Mouse (Mus musculus): ENCODE data around the gene Hdgfl3. TPM values are rescaled to one million over a fixed set of nuclear protein-coding genes. Genes with fewer than 3 reads are reported as not detected.

The Hdgfl3 gene
- polyA plus RNA-seq, 1 experiment from 2014 or later = 11.0 TPM

DNA sequence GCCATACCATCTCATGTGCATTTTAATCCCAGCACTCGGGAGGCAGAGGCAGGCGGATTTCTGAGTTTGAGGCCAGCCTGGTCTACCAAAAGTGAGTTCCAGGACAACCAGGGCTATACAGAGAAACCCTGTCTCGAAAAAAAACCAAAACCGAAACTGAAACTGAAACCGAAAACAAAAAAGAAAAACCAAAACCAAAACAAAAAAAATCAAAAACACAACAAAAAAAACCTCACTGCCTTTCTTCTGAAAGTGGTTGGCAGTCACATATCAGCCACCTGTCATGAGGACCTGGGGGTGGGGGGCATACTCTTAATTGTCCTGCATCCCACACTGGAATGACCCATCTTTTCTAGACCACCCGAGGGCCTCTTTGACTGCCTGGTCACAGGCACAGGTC is 69.7 kb downstream of the Hdgfl3 start:
- Histone ChIP-seq H3K4me2 (no peak overlapping the region), H3K27ac (no peak overlapping the region), H3K27me3 (no peaks in the 10 kb centered on the region), H3K4me1 (replicated peaks) (peaks cover 42% of the 10 kb centered on the region), H3K36me3 (0 out of 2 replicates have a peak, but pooled peaks cover 4% of the 10 kb centered on the region), H3K9ac (no peak overlapping the region), H3K9me3 (replicated peaks) (no peaks in the 10 kb centered on the region), H3K4me3 (no peak overlapping the region)
- no peak for ATAC-seq (replicated peaks; ENCODE audit: insufficient number of reproducible peaks, insufficient read depth, low FRiP score, low read depth)
- WGBS = 86% methylated on average over 6 of the region's 6 CpGs

DNA sequence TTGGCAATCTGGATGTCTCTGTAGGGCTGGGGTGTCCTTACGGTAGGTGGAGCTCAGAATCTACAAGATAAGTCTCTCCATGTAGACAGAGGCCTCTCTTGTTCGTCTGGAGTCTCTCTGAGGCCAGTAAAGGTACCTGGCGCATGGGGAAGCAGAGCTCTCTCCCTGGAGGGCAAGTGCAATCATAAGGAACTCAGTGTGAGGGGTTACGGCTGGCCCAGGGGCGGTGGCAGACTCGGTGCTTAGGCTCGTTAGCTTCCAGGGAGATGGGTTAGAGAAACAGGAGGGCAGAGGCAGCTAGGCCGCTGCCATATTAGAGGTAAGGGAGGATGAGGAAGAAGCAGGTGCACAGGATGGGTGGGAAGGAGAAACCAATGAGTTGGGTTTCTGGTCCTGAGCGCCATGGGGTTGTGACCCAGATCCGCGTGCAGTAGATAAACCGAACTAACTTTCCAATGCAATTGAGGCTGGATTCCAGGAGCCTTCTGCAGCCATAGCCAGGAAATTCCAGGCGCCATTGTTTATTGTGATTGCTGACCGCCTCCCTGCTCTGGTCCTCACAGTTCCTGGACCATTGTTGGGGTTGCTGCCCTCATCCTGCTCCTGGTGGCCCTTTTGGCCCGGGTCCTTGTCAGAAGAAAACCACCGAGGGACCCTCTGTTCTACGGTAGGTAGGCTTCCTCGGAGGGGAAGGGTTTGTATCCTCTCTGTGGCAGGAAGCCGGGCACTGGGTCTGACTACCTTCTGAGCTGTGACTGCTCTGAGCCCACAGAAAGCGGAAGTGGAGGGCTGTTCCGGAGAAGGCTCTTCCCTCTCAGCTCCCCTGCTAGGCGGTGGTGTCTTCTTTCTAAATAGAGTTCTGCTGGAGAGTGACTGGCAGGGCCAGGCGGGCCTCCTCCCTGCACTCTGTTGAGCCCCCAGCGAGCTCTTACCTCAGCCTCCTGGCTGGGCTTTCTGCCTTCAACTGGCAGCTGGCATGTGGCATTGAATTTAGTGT is 71.4 kb downstream of the Hdgfl3 start:
- peak overlapping the region; percentile 14; the same call in 1 of the 2 replicates for H3K4me2 ChIP-seq
- peaks cover 54% of the 10 kb centered on the region for H3K4me1 ChIP-seq (replicated peaks)

DNA sequence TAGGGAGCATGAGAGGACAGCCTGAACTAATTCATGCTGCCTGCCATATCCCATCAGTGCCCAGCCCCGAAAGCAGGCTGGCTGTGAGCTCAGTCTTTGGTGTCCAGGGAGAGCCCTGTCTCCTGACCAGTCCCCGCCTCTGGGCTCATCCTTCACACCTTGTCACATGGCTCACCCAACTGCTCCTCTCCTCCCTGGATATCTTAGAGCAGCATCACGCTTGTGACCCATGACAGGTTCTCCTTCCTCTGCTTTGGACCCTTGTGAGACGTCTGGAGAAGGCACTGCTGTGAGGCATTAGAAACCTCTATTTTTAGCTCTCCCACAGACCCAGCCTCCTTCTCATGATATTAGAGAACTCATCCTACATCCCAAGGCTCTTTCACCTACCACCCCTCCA is 72.4 kb downstream of the Hdgfl3 start:
- H3K27ac ChIP-seq = peak overlapping the region; percentile 60; the same call in 1 of the 2 replicates
- H3K4me2 ChIP-seq = no peak overlapping the region; the same call in 1 of the 2 replicates
- H3K4me1 ChIP-seq (replicated peaks) = peaks cover 53% of the 10 kb centered on the region
- WGBS = 57% methylated on average over 4 of the region's 4 CpGs
- no peak overlapping the region for H3K4me3 ChIP-seq
- ATAC-seq (replicated peaks; ENCODE audit: insufficient number of reproducible peaks, insufficient read depth, low FRiP score, low read depth) = no peak
- no peaks in the 10 kb centered on the region for H3K27me3 ChIP-seq
- no peaks in the 10 kb centered on the region for H3K9me3 ChIP-seq (replicated peaks)
- H3K36me3 ChIP-seq = 0 out of 2 replicates have a peak, but pooled peaks cover 4% of the 10 kb centered on the region
- H3K9ac ChIP-seq = no peak overlapping the region

More for the DNA sequence above, 71.4 kb downstream of the Hdgfl3 start:
- H3K9ac ChIP-seq = no peak overlapping the region
- H3K27me3 ChIP-seq = no peaks in the 10 kb centered on the region
- peak overlapping the region; percentile 3; the same call in 1 of the 2 replicates for H3K4me3 ChIP-seq
- ATAC-seq (replicated peaks; ENCODE audit: insufficient number of reproducible peaks, insufficient read depth, low FRiP score, low read depth) = no peak
- no peaks in the 10 kb centered on the region for H3K9me3 ChIP-seq (replicated peaks)
- 63% methylated on average over 24 of the region's 24 CpGs for WGBS
- H3K27ac ChIP-seq = peak overlapping the region; percentile 70
- 0 out of 2 replicates have a peak, but pooled peaks cover 4% of the 10 kb centered on the region for H3K36me3 ChIP-seq

GRCm38 (mm10) chr7:81861461-81861860 is 72.8 kb downstream of the Hdgfl3 start:
- Histone ChIP-seq H3K4me2 (peak overlapping the region; percentile 92; the same call in 1 of the 2 replicates), H3K36me3 (0 out of 2 replicates have a peak, but pooled peaks cover 4% of the 10 kb centered on the region), H3K9ac (no peak overlapping the region), H3K27me3 (no peaks in the 10 kb centered on the region), H3K27ac (peak overlapping the region; percentile 60; the same call in 1 of the 2 replicates), H3K4me3 (no peak overlapping the region), H3K4me1 (replicated peaks) (peaks cover 53% of the 10 kb centered on the region), H3K9me3 (replicated peaks) (no peaks in the 10 kb centered on the region)
- ATAC-seq (replicated peaks; ENCODE audit: insufficient number of reproducible peaks, insufficient read depth, low FRiP score, low read depth) = no peak
- 88% methylated on average over 2 of the region's 2 CpGs for WGBS

DNA sequence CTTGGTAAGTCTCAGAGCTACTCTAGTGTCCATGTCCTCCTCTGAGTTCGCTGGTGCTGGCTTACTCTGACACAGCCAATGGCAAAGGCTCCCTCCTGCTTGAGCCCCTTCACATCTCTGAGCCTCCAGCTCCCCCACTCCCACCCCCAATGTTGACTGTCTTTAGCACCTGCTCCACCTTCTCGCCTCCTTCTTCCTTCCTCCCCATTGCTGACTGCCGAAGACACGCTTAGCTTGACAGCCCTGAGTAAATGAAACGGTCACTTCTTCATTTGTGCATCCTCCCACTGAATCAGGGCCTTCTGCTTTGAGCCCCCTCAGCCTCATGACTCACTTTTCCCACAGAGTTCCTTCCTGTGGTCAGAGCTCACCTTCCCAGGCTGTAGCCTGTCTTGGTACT is 73.3 kb downstream of the Hdgfl3 start:
- H3K4me3 ChIP-seq = peak overlapping the region; percentile 72
- peak overlapping the region; percentile 92 for H3K4me2 ChIP-seq
- no peaks in the 10 kb centered on the region for H3K27me3 ChIP-seq
- 81% methylated on average over 5 of the region's 5 CpGs for WGBS
- peak overlapping the region; percentile 60; the same call in 1 of the 2 replicates for H3K27ac ChIP-seq
- no peaks in the 10 kb centered on the region for H3K9me3 ChIP-seq (replicated peaks)
- H3K36me3 ChIP-seq = 0 out of 2 replicates have a peak, but pooled peaks cover 3% of the 10 kb centered on the region
- ATAC-seq (replicated peaks; ENCODE audit: insufficient number of reproducible peaks, insufficient read depth, low FRiP score, low read depth) = no peak
- H3K9ac ChIP-seq = 0 out of 2 replicates have a peak overlapping the region, but pooled peaks have one; percentile 11
- peaks cover 53% of the 10 kb centered on the region for H3K4me1 ChIP-seq (replicated peaks)

DNA sequence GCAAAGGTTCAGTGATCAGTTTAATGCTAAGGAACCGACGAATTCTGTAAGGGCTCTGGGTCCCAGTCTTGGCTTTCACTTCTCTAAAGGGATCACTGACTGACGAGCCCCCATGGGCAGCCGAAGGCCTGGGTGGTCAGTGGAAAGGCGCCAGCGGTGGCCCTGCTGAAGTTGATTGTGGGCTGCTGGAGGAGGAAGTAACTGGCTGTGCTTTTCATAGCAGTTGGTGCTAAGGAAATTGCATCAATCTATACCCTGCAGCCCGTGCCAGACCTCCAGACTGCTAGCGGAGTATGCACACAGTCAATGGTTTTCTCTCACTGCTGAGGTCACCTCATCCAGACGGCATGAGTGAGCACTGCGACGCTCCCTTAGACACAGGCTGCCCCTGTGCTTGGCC is 74.2 kb downstream of the Hdgfl3 start:
- no peaks in the 10 kb centered on the region for H3K27me3 ChIP-seq
- peak overlapping the region; percentile 60 for H3K27ac ChIP-seq
- H3K36me3 ChIP-seq = no peaks in the 10 kb centered on the region
- H3K4me3 ChIP-seq = peak overlapping the region; percentile 72
- H3K9me3 ChIP-seq (replicated peaks) = no peaks in the 10 kb centered on the region
- 37% methylated on average over 11 of the region's 11 CpGs for WGBS
- H3K9ac ChIP-seq = peak overlapping the region; percentile 73
- peak overlapping the region; percentile 92 for H3K4me2 ChIP-seq
- 0 out of 2 replicates have a peak, but pooled peaks have one; percentile 12 for ATAC-seq (replicated peaks; ENCODE audit: insufficient number of reproducible peaks, insufficient read depth, low FRiP score, low read depth)
- H3K4me1 ChIP-seq (replicated peaks) = peaks cover 53% of the 10 kb centered on the region

DNA sequence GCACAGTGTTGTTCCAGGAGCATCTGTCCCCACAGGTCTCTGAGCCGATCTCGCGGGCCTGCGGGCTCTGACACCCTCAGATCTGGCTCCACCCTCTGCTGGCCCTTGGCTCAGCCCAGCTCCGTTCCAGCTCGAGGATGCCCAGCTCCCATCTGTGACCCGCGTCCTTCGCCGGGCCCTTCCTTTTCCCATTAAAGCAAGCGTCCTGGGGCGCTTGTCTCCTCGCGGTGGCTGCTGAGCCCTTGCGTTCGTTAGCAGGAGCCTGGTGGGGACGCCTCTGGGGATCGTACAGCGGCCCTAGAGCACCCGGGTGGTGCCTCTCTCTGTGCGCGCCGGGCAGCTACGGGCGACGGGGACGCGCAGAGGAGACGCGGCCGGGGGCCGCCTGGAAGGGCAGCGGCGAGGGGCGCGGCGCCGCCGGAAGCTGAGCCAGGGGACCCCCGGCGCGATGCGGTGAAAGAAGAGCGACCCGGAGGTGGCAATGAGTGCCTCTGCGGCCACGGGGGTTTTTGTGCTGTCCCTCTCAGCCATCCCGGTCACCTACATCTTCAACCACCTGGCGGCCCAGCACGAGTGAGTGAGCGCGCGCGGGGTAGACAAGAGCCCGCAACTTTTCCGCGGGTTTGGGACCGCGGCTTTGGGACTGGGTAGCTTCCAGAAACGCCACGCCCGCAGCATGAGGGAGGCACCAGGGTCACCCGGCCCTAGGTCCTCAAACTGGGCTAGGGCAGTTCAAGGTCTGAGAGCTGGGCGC is 75.1 kb downstream of the Hdgfl3 start, which contains the start of gene Tm6sf1:
Gene Tm6sf1 (plus strand): TSS at position 34 of the 754 bp plus-strand sequence.
- under 1% methylated on average over 64 of the region's 64 CpGs for WGBS
- Histone ChIP-seq H3K4me3 (peak within 1 kb of the TSS; percentile 72), H3K4me1 (replicated peaks) (peaks cover 61% of the 10 kb centered on the region), H3K27me3 (no peaks in the 10 kb centered on the region), H3K9ac (peak within 1 kb of the TSS; percentile 73), H3K27ac (peak within 1 kb of the TSS; percentile 60), H3K36me3 (no peaks in the 10 kb centered on the region), H3K9me3 (replicated peaks) (no peaks in the 10 kb centered on the region), H3K4me2 (peak within 1 kb of the TSS; percentile 92)
- ATAC-seq (replicated peaks; ENCODE audit: insufficient number of reproducible peaks, insufficient read depth, low FRiP score, low read depth) = peak; percentile 53

- WGBS = 18% methylated on average over 9 of the region's 9 CpGs
- Histone ChIP-seq H3K27ac (no peak overlapping the region), H3K4me1 (replicated peaks) (peaks cover 57% of the 10 kb centered on the region), H3K4me2 (peak overlapping the region; percentile 92), H3K27me3 (no peaks in the 10 kb centered on the region), H3K9ac (0 out of 2 replicates have a peak overlapping the region, but pooled peaks have one; percentile 16), H3K4me3 (peak overlapping the region; percentile 72), H3K36me3 (no peaks in the 10 kb centered on the region), H3K9me3 (replicated peaks) (no peaks in the 10 kb centered on the region)
- no peak for ATAC-seq (replicated peaks; ENCODE audit: insufficient number of reproducible peaks, insufficient read depth, low FRiP score, low read depth)
These were observed 76.0 kb downstream of the Hdgfl3 start for GRCm38 (mm10) chr7:81858236-81858635.

GRCm38 (mm10) chr7:81856221-81856620 is 78.1 kb downstream of the Hdgfl3 start:
- 78% methylated on average over 4 of the region's 4 CpGs for WGBS
- ATAC-seq (replicated peaks; ENCODE audit: insufficient number of reproducible peaks, insufficient read depth, low FRiP score, low read depth) = no peak
- no peak overlapping the region for H3K4me3 ChIP-seq
- no peaks in the 10 kb centered on the region for H3K27me3 ChIP-seq
- H3K4me1 ChIP-seq (replicated peaks) = peaks cover 44% of the 10 kb centered on the region
- H3K9me3 ChIP-seq (replicated peaks) = no peaks in the 10 kb centered on the region
- no peaks in the 10 kb centered on the region for H3K36me3 ChIP-seq
- H3K27ac ChIP-seq = no peak overlapping the region
- H3K4me2 ChIP-seq = no peak overlapping the region
- no peak overlapping the region for H3K9ac ChIP-seq

- H3K9me3 ChIP-seq (replicated peaks) = no peaks in the 10 kb centered on the region
- peak within 1 kb of the TSS; percentile 0; the same call in 1 of the 2 replicates for H3K4me3 ChIP-seq
- H3K36me3 ChIP-seq = no peaks in the 10 kb centered on the region
- H3K9ac ChIP-seq = no peak within 1 kb of the TSS
- peak within 1 kb of the TSS; percentile 68 for H3K27ac ChIP-seq
- ATAC-seq (replicated peaks; ENCODE audit: insufficient number of reproducible peaks, insufficient read depth, low FRiP score, low read depth) = no peak
- peaks cover 40% of the 10 kb centered on the region for H3K4me1 ChIP-seq (replicated peaks)
- no peaks in the 10 kb centered on the region for H3K27me3 ChIP-seq
- H3K4me2 ChIP-seq = peak within 1 kb of the TSS; percentile 47
- WGBS = 84% methylated on average over 1 of the region's 1 CpGs
These were observed 78.6 kb downstream of the Hdgfl3 start, which contains the start of gene Gm10160 for GRCm38 (mm10) chr7:81855694-81856093. TSS of gene Gm10160 (minus strand) at chr7:81855794.
